Mouse (Mus musculus): Measurements from ENCODE around the gene Tarsl2. TPM values are rescaled to one million over a fixed set of nuclear protein-coding genes. Genes with fewer than 3 reads are reported as not detected.

Gene Tarsl2
- polyA plus RNA-seq, 1 experiment from 2014 or later, result 9.1 TPM

DNA sequence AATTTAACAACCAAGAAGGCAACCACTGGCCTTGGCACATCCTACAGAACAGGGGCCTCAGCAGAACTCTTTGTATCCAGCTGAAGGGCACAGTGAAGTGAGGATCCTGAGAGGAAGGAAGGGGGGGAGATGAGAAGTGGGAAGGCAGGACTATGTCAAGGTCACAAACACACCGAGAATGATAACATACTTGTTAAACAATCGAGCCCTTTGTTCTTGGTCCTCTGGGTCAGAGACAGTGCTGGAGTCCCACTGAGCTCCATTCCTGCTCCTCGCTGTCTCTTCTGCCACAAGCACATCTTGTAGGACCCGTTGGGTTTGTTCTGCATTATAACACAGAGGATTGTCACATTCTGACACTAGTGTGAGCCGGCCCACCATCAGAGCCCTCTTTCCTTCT, 14.0 kb upstream of the Tarsl2 start:
- 53% methylated on average over 5 of the region's 5 CpGs for WGBS
- no peaks in the 10 kb centered on the region for H3K4me1 ChIP-seq
- no peak overlapping the region for H3K4me2 ChIP-seq
- H3K4me3 ChIP-seq, result no peak overlapping the region
- ATAC-seq (ENCODE audit: borderline replicate concordance, extremely low read depth, low FRiP score, low TSS enrichment), result no peak
- H3K27ac ChIP-seq, result no peak overlapping the region
- no peaks in the 10 kb centered on the region for H3K36me3 ChIP-seq
- no peak overlapping the region for H3K9ac ChIP-seq
- H3K9me3 ChIP-seq, result no peaks in the 10 kb centered on the region
- H3K27me3 ChIP-seq, result no peaks in the 10 kb centered on the region

DNA sequence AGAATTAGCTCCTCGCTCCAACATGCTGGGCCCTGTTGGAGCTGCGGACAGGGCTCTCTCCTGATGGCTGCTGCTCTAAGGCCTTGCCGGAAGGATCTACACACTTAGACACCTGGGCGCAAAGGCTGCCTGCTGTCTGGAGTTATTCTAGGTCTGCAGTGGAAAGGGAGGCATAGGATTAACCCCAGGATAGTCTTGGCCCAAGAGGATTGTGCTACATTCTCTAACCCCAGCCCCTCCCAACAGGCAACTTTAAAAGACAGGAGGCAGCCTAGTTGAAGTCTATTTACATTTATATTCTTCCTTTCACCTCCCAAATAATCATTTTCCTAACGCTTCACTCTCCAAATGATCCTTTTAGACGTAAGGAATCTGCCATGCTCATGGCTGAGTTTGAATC, 8.9 kb upstream of the Tarsl2 start:
- Histone ChIP-seq H3K4me1 (no peaks in the 10 kb centered on the region), H3K27ac (no peak overlapping the region), H3K4me3 (no peak overlapping the region), H3K9ac (no peak overlapping the region), H3K9me3 (no peaks in the 10 kb centered on the region), H3K36me3 (no peaks in the 10 kb centered on the region), H3K4me2 (no peak overlapping the region), H3K27me3 (no peaks in the 10 kb centered on the region)
- WGBS, result 83% methylated on average over 6 of the region's 6 CpGs
- ATAC-seq (ENCODE audit: borderline replicate concordance, extremely low read depth, low FRiP score, low TSS enrichment), result no peak

GRCm38 (mm10) chr7:65636356-65636880, 8.3 kb upstream of the Tarsl2 start:
- Histone ChIP-seq H3K4me1 (no peaks in the 10 kb centered on the region), H3K9me3 (no peaks in the 10 kb centered on the region), H3K27ac (no peak overlapping the region), H3K4me2 (no peak overlapping the region), H3K27me3 (no peaks in the 10 kb centered on the region), H3K9ac (no peak overlapping the region), H3K4me3 (no peak overlapping the region), H3K36me3 (no peaks in the 10 kb centered on the region)
- 64% methylated on average over 7 of the region's 7 CpGs for WGBS
- ATAC-seq (ENCODE audit: borderline replicate concordance, extremely low read depth, low FRiP score, low TSS enrichment), result no peak

DNA sequence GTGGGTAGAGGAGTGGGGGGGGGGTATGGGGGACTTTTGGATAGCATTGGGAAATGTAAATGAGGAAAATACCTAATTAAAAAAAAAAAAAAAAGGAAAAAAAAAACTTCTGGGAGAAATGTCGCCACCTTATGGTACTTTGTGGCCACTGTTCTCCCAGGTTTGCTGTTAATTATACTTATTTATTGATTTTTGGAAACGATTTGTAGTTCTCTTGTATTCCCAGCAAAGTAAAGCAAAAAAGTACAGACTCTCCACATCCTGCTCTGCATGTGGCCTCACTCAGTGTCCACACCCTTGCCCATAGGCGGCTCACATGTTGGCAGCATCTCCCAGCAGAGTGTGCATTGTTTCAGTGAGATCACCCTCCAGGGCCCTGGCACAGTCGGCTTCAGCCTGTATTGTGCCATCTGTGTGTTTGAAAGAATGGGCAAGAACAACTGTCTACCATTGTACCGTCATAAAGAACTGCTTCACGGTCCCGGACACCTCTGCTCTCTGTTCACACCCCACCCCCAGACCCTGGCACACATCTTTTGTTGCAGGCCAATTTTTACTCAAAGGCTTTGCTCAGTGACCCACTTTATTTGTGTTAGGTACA, 6.4 kb upstream of the Tarsl2 start:
- Histone ChIP-seq H3K4me2 (no peak overlapping the region), H3K27ac (no peak overlapping the region), H3K36me3 (no peaks in the 10 kb centered on the region), H3K4me1 (no peaks in the 10 kb centered on the region), H3K9me3 (no peaks in the 10 kb centered on the region), H3K4me3 (no peak overlapping the region), H3K27me3 (0 out of 2 replicates have a peak, but pooled peaks cover 8% of the 10 kb centered on the region), H3K9ac (no peak overlapping the region)
- no peak for ATAC-seq (ENCODE audit: borderline replicate concordance, extremely low read depth, low FRiP score, low TSS enrichment)
- 62% methylated on average over 7 of the region's 7 CpGs for WGBS

DNA sequence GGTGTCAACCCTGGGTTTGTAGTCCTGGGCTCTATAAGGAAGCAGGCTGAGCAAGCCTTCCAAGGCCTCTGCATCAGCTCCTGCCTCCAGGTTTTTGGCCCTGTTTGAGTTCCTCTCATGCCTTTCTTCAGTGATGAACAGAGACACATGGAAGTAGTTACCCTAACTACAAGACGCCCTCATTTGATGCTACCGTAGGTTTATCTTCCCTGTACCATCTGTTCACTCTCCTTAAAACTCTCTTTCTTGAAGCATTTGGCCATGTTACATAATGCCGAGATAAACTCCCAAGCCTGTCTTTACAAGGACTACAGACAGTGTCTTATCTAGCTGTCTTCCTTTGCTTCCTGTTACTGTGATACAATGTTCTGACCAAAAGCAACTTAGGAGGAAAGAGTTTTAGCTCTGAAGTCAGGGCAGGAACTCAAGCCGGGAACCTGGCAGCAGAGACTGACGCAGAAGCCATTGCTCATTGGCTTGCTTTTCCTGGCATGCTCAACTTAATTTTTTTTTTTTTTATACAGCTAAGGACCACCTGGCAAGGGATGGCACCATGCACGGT, 4.8 kb upstream of the Tarsl2 start:
- ATAC-seq (ENCODE audit: borderline replicate concordance, extremely low read depth, low FRiP score, low TSS enrichment), result no peak
- Histone ChIP-seq H3K36me3 (no peaks in the 10 kb centered on the region), H3K27me3 (0 out of 2 replicates have a peak, but pooled peaks cover 8% of the 10 kb centered on the region), H3K4me3 (no peak overlapping the region), H3K4me1 (peaks cover 9% of the 10 kb centered on the region; the same call in 1 of the 2 replicates), H3K27ac (no peak overlapping the region), H3K9ac (no peak overlapping the region), H3K9me3 (no peaks in the 10 kb centered on the region), H3K4me2 (no peak overlapping the region)
- 54% methylated on average over 6 of the region's 6 CpGs for WGBS

DNA sequence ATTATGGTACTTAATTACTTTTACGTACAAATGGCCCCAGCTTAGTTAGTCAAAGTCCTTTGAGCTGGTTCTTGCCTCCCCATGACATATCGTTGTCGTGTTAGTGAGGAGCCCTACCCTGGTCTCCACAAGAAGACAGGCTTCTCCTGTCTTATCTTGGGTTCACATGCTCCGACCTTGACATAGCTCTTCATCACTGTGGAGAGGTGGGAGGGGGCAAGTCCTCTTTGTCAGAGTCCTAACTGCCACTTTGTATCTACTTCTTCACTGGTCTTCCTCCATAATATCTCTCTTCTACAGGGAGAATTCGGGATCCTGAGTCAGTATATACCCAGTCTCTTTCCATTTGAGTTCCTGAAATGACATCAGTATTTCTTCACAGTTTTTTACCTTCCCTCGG, 4.0 kb upstream of the Tarsl2 start:
- H3K27me3 ChIP-seq, result 0 out of 2 replicates have a peak, but pooled peaks cover 8% of the 10 kb centered on the region
- H3K27ac ChIP-seq, result no peak overlapping the region
- WGBS, result 59% methylated on average over 6 of the region's 6 CpGs
- ATAC-seq (ENCODE audit: borderline replicate concordance, extremely low read depth, low FRiP score, low TSS enrichment), result no peak
- peaks cover 13% of the 10 kb centered on the region for H3K4me1 ChIP-seq
- no peak overlapping the region for H3K4me3 ChIP-seq
- no peaks in the 10 kb centered on the region for H3K36me3 ChIP-seq
- H3K9ac ChIP-seq, result no peak overlapping the region
- no peaks in the 10 kb centered on the region for H3K9me3 ChIP-seq
- no peak overlapping the region for H3K4me2 ChIP-seq

- H3K4me2 ChIP-seq, result no peak overlapping the region
- H3K36me3 ChIP-seq, result no peaks in the 10 kb centered on the region
- no peak overlapping the region for H3K27ac ChIP-seq
- WGBS, result 72% methylated on average over 6 of the region's 6 CpGs
- ATAC-seq (ENCODE audit: borderline replicate concordance, extremely low read depth, low FRiP score, low TSS enrichment), result no peak
- no peak overlapping the region for H3K9ac ChIP-seq
- no peaks in the 10 kb centered on the region for H3K9me3 ChIP-seq
- 0 out of 2 replicates have a peak, but pooled peaks cover 8% of the 10 kb centered on the region for H3K27me3 ChIP-seq
- H3K4me3 ChIP-seq, result no peak overlapping the region
- peaks cover 13% of the 10 kb centered on the region for H3K4me1 ChIP-seq
These were observed 2.1 kb upstream of the Tarsl2 start for GRCm38 (mm10) chr7:65642371-65643304.

GRCm38 (mm10) chr7:65643861-65644421, 757 bp upstream of the Tarsl2 start:
- no peaks in the 10 kb centered on the region for H3K9me3 ChIP-seq
- no peak overlapping the region for H3K9ac ChIP-seq
- WGBS, result 21% methylated on average over 6 of the region's 6 CpGs
- H3K4me1 ChIP-seq, result peaks cover 13% of the 10 kb centered on the region
- peaks cover 4% of the 10 kb centered on the region; the same call in 1 of the 2 replicates for H3K36me3 ChIP-seq
- peak overlapping the region; percentile 95 for H3K4me2 ChIP-seq
- ATAC-seq (ENCODE audit: borderline replicate concordance, extremely low read depth, low FRiP score, low TSS enrichment), result peak; percentile 12; the same call in 1 of the 2 replicates
- H3K27me3 ChIP-seq, result 0 out of 2 replicates have a peak, but pooled peaks cover 8% of the 10 kb centered on the region
- peak overlapping the region; percentile 35; the same call in 1 of the 2 replicates for H3K27ac ChIP-seq
- peak overlapping the region; percentile 63 for H3K4me3 ChIP-seq

GRCm38 (mm10) chr7:65645996-65646395, 1.3 kb downstream of the Tarsl2 start:
- Histone ChIP-seq H3K4me1 (peaks cover 13% of the 10 kb centered on the region), H3K9me3 (no peaks in the 10 kb centered on the region), H3K27ac (no peak overlapping the region), H3K4me2 (no peak overlapping the region), H3K27me3 (0 out of 2 replicates have a peak, but pooled peaks cover 8% of the 10 kb centered on the region), H3K4me3 (no peak overlapping the region), H3K9ac (no peak overlapping the region), H3K36me3 (peaks cover 10% of the 10 kb centered on the region; the same call in 1 of the 2 replicates)
- no peak for ATAC-seq (ENCODE audit: borderline replicate concordance, extremely low read depth, low FRiP score, low TSS enrichment)
- 80% methylated on average over 8 of the region's 8 CpGs for WGBS

DNA sequence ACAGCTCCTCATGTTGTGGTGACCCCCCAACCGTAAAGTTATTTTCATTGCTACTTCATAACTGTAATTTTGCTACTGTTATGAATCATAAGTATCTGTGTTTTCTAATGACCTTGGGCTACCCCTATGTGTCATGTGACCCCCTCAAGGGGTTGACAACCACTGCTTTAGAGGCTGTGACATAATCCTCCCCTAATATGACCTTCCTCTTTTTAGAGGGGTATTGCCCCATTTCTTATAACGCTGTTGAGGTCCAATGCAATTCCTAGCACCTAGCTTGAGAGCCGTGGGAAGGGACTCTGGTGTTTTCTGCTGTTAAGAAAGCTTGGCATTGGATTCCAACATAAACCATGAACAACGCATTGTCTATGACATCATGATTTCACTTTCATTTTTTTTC, 6.0 kb downstream of the Tarsl2 start:
- H3K9me3 ChIP-seq, result no peaks in the 10 kb centered on the region
- no peak overlapping the region for H3K9ac ChIP-seq
- no peak overlapping the region for H3K27ac ChIP-seq
- 85% methylated on average over 4 of the region's 4 CpGs for WGBS
- no peak for ATAC-seq (ENCODE audit: borderline replicate concordance, extremely low read depth, low FRiP score, low TSS enrichment)
- H3K4me1 ChIP-seq, result no peaks in the 10 kb centered on the region
- no peak overlapping the region for H3K4me2 ChIP-seq
- H3K36me3 ChIP-seq, result peaks cover 14% of the 10 kb centered on the region; the same call in 1 of the 2 replicates
- no peaks in the 10 kb centered on the region for H3K27me3 ChIP-seq
- H3K4me3 ChIP-seq, result no peak overlapping the region

GRCm38 (mm10) chr7:65657490-65658120, 12.9 kb downstream of the Tarsl2 start:
- Histone ChIP-seq H3K27me3 (no peaks in the 10 kb centered on the region), H3K9me3 (no peaks in the 10 kb centered on the region), H3K4me3 (no peak overlapping the region), H3K27ac (no peak overlapping the region), H3K9ac (no peak overlapping the region), H3K36me3 (0 out of 2 replicates have a peak, but pooled peaks cover 4% of the 10 kb centered on the region), H3K4me1 (no peaks in the 10 kb centered on the region), H3K4me2 (no peak overlapping the region)
- ATAC-seq (ENCODE audit: borderline replicate concordance, extremely low read depth, low FRiP score, low TSS enrichment), result no peak
- 94% methylated on average over 2 of the region's 2 CpGs for WGBS

All from lung, embryonic 15.5 days (tissue).